Mouse (Mus musculus) forelimb bud, embryonic 11.5 days (tissue): Measurements from ENCODE around the gene Card6.

Experiments
- DNase-seq: peaks from one replicate; pipeline ENCODE4 v3.0.0-alpha.2; 2012; ENCODE audit warnings: low read depth, low spot score

The Card6 gene

DNA sequence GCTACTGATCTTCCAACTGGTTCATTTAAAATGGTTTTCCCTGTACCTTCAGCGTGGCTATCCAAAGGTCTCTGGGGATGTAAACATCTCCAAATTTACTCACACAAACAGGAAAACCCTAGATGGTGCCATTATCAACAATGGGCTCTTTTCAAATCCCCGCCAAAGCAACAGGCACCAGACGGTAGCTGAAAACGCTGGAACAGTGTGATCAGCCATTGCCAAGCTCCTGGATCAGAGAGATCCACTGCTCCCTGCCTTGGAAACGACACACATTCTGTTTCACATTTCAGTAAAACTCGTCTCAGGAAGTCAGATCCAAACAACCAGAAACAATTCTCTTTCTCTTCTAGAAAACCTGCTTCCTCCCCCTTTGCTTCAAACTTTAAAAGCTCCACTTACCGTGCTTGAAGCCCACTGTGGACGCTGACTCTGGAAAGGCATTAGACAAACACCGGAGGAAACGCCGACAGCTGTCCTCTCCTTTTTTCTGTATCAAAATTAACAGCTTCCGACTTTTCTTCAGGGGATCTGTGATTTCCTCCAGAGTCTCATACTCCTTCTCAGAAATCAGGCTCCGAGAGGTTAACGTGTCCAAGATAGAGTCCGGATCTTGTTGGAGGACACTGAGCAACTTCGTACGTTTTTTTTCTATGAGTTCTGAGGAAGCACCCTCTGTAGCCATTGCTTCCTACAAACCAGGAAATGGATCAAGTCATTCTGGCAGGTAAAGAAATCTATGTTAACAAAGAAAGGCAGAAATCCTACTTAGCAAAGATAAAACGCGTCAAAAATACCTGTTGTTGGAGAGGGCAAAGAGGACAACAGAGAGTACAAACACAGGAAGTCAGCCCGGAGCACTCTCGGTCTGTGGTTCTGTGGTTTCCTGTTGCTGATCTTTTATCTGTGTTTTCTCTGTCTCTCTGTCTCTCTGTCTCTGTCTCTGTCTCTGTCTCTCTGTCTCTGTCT is at the start of gene Card6:
TSS of gene Card6 (minus strand) at position 854 of the 969 bp plus-strand sequence.
- no peak for DNase-seq

DNA sequence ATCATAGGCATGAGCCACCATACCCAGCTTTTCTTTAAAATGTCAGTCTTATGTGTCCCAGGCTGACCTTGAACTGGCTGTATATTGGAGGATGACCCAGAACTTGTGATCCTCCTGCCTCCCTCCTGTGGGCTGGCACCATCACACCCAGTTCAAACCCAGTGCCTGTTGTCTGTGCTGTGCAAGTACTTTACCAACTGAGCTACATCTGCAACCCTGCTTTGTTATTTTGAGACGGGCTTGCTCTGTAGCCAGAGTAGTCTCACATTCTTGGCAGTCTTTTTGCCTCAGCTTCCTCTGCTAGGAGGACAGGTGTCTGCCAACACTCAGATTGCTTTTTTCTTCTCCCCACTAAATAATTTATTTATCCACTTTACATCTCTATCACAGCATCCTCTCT is 49.0 kb upstream of the Card6 start:
- no peak for DNase-seq

DNA sequence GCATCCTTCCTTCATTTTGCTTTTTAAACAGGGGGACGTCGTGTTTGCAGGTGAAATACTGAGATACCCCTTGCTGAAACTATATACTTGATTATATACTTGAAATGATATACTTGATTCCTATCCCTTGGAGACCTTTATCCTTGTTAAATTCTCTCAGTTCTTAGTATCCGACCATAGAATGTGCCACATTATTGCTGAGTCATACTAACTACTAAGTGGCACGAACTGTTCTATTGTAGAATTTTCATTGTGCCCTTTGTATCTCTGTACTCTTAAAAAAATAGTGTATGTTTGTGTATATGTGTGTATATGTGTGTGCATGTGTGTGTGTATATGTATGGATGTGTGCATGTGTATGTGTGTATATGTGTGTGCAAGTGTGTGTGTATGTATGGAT is 48.0 kb upstream of the Card6 start:
- no peak for DNase-seq

DNA sequence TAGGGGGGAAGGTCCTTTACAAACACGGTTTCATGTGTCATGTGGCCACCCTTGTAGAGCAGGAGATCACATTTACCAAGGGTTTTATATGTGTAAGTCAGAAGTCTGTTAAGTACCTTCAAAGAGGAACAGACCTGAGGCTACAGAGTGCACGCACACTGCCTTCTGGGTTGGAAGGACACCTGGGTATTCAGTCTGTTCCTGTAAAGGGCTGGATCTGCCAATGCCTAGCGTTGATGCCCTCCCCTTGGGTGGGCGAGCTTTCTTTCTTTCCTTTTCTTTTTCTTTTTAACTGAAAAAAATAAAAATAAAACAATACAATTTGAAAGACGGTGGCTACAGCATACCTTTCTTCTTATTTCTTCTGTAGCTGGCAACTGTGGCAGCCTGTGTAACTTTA is 46.8 kb upstream of the Card6 start:
- no peak for DNase-seq

DNA sequence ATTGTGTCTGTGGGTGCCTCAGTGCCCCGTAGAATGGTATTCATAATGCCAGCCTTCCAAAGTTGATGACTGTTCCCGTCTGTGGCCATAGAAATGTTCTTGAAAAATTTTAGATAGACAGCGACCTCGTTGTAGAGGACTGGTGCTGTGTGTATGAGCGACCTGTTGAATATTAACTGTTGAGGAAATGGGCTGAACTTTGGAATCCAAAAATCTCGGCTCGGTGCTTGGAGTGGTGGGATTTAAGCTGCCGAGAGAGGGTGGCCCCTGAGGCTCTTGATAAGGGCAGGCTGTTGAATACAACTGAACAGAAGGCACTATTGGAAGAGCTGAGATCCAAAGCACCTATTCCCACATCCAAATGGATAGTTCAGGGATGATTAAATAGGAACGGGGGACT is 46.3 kb upstream of the Card6 start:
- DNase-seq: no peak

DNA sequence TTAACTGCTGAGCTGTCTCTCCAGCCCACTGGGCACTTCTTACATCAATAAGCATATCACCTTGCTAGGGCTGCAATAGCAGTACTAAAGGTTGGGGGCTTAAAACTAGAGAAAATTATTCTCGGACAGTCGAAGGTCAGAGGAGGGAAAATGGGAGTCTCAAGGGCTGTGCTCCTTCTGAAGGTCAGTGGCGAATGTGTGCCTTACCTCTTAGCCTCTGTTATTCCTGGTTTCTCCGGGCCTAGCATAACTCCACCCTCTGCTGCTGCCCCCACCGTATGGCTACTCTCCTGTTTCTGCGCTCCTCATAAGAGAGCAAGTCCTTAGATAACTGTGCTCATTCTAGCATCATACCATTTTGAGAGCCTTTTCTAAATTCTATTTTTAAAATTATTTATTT is 43.8 kb upstream of the Card6 start:
- no peak for DNase-seq

DNA sequence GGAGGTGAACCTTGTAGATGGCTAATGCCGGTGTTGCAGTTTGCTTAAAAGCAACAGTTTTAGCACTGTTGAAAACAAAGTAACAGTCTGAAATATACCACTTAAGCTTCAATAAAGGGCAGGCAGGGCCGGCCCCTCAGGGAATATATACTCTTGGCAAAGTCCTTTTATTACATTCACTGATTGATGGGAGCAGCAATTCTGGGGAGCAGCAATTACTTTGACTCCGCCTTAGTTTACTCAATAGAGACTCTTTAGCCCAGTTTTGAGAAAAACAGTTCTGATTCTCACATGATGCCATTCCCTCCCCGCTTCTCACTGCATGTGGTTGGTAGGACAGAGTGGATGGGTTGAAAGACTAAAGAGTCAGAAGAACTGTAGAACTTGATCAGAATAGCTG is 40.8 kb upstream of the Card6 start:
- DNase-seq: peak; percentile 26

DNA sequence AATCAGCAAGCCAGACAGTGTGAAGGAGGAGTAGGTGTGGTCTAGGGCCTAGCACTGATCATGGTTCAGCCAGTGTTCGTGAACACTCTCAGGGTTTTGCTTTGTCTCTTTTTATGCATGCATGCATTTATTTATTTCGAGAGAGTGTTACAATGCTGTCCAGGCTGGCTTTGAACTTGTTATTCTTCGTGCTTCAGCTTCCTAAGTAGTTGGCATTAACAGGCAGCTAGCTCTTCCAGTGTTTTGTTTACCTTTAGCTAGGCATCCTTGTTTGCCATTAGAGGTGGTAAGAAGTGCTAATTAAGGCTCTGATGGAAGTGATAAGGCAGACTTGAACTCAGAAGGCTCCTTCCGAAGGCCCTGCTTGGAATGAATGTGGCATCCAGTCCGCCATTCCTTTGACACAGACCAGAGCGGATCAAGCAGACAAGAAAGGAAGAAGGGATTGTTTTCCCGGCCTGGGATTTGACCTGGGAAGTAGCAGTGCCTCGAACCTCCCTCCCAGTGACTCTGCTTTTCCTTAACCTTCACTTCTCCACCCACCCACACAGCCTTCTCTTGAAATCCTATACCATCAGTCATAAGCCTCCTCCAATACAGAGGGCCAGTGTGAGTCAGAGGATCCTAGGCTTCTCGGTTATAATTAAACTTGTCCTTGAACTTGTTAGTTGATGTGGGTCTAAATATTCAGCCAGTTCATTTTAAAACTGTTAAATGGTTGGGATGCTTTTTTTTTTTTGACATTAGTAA is 37.0 kb upstream of the Card6 start:
- no peak for DNase-seq

DNA sequence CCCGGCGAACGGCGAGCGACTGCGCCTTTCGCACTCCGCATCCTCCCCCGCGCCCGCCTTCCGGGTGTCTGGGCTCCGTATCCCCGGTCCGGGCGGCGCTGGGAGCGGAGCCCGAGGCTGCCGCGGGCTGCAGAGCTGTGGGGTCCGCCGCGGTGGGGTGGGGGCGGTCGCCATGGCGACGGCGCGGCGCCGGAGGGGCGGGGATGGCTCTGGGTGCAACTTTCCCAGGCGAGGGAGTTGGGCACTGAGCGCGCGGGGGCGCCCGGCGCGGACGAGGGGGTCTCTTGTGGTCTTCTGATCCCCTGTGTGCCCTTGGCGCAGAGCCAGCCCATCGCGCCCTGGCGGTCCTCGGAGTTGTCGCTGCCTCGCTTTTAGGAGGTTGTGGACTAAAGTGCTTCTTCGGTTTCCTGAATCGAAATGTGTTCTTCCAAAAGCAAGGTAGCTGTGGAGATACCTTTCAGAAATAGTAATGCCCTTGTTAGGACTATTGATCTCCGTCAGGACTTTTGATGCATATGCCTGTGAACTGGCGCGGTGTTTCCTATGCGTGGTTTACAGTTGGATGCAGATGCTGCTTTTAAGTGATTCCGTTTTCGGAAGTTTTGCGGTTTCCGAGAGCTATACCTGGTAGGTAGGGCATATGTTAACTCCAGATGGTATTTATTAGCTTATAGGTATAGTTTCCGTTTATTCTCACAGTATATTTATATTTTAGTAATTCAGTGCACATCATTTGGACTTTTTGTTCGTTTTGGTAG is 35.9 kb upstream of the Card6 start:
- DNase-seq: peak; percentile 67

DNA sequence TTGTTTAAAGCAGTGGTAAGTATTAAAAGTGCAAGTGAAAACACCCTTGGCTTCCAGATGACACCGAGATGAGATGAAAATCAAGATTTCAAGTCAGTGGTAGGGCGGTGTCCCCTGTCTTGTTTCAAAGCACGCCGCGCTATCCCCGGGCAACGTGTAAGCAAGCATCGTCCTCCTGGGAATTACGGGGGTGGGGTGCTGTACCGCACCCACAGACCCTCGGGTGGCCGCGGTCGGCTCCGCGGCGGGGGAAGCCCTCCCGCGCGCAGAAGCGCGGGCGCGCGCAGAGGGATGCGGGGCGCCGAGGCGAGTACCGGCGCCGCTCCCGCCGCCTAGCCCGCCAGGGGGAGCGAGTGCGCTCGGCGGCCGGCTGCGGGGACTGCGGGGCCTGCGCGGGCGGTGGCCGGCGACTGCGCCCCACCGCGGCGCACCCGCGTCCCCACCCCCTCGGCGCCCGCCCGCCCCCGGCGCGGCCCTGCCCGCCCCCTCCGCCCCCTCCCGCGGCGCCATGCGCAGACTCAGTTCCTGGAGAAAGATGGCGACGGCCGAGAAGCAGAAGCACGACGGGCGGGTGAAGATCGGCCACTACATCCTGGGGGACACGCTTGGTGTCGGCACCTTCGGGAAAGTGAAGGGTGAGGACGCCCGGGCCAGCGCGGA is 35.2 kb upstream of the Card6 start, which contains the start of gene Prkaa1:
TSS of gene Prkaa1 (plus strand) at position 501 of the 660 bp plus-strand sequence.
- peak; percentile 65 for DNase-seq

DNA sequence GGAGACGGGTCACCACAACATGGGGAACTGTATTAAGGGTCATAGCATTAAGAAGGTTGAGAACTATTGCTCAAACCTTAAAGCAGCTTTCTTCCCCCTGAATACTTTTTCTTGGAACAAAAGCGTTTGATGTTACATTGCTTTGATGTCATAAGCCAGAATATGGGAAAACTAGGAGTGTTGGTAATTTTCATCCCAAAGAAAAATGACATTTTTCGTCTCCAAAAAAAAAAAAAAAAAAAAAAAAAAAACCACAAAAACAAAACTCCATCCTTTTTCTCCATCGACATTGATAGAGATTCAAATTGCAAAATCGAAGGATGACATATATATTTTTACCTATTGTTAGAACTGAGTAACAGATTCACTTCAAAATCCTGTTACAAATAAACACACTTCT is 34.4 kb upstream of the Card6 start:
- no peak for DNase-seq

DNA sequence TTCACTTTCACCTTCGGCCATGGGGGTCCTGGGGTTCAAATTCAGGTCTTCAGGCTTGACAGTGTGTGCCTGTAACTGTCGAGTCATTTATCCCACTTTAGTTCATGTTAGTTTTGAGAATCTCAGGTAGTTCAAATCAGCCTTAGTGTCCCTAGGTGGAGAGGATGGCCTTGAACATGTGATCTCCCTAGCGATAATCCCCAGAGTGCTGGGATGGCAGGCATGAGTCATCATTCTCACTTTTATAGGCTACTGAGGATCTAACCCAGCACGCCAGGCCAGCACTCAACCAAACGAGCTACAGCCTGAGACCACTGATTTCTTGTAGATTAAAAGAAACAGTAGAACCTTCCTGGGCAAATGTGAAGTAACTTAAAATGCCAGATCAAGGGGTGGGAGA is 33.7 kb upstream of the Card6 start:
- no peak for DNase-seq

DNA sequence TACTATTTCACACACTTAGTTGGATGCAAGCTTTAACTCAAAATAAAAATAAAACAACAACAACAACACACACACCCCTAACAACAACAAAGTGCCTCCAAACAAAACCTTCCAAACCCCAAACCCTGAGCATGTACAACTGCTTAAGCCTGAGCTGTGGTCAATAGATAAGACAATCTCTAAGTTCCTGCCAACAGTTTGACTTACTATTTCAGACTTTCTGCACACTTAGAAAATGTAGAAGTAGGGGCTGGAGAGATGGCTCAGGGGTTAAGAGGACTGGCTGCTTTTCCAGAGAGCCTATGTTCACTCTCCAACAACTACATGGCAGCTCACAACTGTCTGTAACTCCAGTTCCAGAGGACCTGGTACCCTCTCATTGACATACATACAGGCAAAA is 32.0 kb upstream of the Card6 start:
- no peak for DNase-seq

DNA sequence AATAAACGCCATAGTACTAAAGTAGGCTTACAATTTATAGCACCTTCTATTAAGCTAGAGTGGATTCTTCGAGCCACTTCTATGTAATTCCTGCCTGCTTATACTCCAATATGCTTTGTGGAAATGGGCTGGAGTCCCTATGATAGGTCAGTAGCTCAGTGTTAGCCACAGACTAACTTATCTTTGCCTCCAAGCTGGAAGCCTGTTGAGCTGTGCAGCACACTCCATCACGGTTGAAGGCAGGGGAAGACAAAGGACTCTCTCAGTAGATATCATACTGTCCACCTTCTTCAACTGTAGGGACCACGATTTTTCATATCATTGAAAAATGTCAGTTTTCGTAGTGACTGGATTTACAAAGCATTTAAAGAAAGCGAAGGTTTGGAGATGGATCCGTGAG is 31.5 kb upstream of the Card6 start:
- no peak for DNase-seq

DNA sequence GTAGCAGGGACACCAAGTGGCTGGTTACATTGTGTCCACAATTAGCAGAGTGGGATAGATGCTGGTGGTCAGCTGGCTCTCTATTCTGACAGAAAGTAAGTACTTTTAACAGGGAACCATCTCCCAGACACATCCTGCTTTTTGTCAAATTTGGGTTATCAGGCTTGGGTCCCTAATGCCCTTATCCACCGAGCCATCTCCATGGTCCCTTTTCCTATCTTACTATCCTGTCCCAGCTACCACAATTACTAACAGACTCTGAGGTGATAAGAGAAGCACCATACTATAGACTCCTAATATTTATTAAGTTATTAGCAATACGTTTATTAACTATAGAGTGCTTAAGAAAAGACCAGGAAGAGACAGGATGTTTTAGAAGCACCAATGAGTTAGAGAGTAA is 31.0 kb upstream of the Card6 start:
- no peak for DNase-seq

DNA sequence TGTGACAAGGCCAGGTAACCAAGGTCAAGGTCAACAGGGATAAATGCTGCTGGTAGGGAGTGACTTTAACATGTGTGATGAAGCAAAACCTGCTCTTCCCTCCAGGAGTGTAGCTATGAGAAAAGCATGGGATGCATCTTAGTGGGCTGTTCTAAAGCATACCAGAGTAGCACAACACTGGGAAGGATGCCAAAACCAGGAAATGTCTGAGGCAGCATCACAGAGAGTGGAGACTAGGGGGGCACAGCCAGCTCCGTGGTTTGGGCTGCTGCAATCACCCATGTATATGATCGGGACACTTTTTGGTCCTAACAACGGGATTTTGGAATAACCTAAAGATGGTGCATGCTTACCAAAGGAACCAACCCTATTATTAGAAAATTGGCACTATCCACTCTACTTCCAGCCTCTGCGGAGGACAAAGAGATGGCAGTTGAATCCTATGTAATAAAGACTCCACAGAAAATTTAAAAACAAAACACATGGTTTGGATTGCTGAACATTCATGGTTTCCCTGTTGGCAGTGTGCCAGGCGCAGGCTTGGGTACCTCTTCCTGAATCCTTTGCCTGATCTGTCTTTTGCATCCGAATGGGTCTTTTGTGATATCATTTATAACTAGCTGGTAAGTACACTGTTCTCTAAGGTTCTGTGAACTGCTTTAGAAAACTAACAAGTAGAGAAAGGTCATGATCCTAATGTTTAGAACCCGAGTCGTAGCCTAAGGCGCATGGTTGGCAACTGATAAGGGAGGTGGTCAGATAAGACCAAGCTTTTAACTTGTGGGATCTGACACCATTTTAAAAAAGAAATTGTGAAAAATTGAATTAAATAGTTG is 29.9 kb upstream of the Card6 start:
- no peak for DNase-seq

DNA sequence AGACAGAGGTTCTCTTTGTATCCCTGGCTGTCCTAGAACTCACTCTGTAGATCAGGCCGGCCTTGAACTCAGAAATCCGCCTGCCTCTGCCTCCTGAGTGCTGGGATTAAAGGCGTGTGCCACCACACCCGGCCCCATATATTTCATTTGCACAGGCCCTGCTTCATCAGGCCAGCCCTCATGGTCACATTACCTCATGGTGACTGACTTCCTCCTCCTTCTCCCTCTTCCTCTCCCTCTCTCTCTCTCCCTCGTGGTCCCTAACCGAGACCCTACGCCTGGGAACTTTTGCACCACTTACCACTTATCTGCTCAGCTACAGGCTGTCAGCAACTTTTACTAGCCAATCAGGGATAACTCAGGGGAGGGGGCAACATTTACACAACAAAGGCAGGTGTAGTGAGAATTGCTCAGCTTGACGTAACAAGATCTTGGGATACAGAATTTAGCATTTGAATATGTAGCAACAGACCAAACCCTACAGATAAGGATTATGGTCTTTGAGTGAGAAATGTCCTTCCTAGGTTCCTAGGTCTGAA is 26.7 kb upstream of the Card6 start:
- DNase-seq: no peak

DNA sequence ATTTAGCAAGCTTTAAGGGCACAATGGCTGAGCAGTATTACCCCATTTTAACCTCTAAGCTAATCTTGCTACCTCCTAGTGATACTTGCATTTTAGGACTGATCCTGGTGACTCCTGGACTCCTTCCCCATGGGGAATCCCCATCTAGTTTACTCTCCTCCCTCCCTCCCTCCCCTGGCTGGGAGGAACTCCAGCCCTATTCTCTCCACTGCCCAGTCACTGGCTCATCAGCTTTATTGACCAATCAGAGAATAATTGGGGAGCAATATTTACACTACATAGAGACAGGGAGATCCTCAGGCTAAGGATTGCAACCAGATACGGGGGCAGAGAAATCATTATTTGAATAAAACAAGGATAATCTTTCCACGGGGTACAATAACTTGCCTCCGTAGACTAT is 25.8 kb upstream of the Card6 start:
- DNase-seq: no peak

DNA sequence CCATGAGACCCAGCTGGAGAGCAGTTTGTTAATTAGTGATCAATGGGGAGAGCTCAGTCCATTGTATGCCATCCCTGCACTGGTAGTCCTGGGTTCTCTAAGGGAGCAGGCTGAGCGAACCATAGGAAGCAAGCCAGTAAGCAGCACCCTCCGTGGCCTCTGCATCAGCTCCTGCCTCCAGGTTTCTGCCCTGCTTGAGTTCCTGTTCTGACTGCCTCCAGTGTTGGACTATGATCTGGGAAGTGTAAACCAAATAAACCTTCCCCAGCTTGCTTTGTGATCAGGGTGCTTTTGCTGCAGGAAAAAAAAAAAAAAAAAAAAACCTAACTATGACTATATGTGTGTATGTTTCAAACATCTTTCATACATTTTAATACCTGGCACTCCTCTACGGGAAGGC is 25.0 kb upstream of the Card6 start:
- DNase-seq: no peak
